Mouse (Mus musculus) thymus, adult 18-20 months (tissue): ENCODE measurements around the gene Litaf.
"Not testable (repeated sequence)": the region's sequence is repeated elsewhere in the genome, so short reads cannot be mapped to it uniquely, and the experiment has no call there.

Source experiments
- DNase-seq, 2 experiments: peaks; one replicate each; pipeline ENCODE4 v3.0.0; 2022; ENCODE audit warnings: mixed read lengths in 2 of 2

Litaf gene

GRCm38 (mm10) chr16:11021403-11022112 is 44.4 kb downstream of the Litaf start:
- no peak for DNase-seq

- DNase-seq = no peak
Observed at GRCm38 (mm10) chr16:11017807-11018595, 48.0 kb downstream of the Litaf start.

GRCm38 (mm10) chr16:11016353-11016752 is 49.6 kb downstream of the Litaf start:
- DNase-seq = no peak

GRCm38 (mm10) chr16:11014407-11014806 is 51.5 kb downstream of the Litaf start:
- no peak for DNase-seq

GRCm38 (mm10) chr16:11013464-11014147 is 52.4 kb downstream of the Litaf start:
- DNase-seq = not testable (repeated sequence)

- DNase-seq = peak in 1 of 2 experiments; percentile 28
Observed at GRCm38 (mm10) chr16:11012571-11013463, 53.1 kb downstream of the Litaf start.

GRCm38 (mm10) chr16:11011939-11012338 is 54.0 kb downstream of the Litaf start:
- no peak for DNase-seq

GRCm38 (mm10) chr16:11011206-11011605 is 54.8 kb downstream of the Litaf start:
- no peak for DNase-seq

GRCm38 (mm10) chr16:11010270-11010669 is 55.7 kb downstream of the Litaf start:
- no peak for DNase-seq

- DNase-seq = no peak
Observed at GRCm38 (mm10) chr16:11008162-11008991, 57.6 kb downstream of the Litaf start.

GRCm38 (mm10) chr16:11006100-11006499 is 59.9 kb downstream of the Litaf start:
- no peak for DNase-seq

- DNase-seq = no peak
Observed at GRCm38 (mm10) chr16:11001703-11002659, 64.0 kb downstream of the Litaf start.

- no peak for DNase-seq
Observed at GRCm38 (mm10) chr16:10999809-11000208, 66.1 kb downstream of the Litaf start.

- no peak for DNase-seq
Observed at GRCm38 (mm10) chr16:10998224-10998623, 67.7 kb downstream of the Litaf start.

GRCm38 (mm10) chr16:10996576-10996975 is 69.4 kb downstream of the Litaf start:
- no peak for DNase-seq

- DNase-seq = peak; percentile 85 to 87
Observed at GRCm38 (mm10) chr16:10993032-10993744, 72.8 kb downstream of the Litaf start.

GRCm38 (mm10) chr16:10992090-10993031 is 73.6 kb downstream of the Litaf start:
- DNase-seq = no peak

GRCm38 (mm10) chr16:10991737-10992089 is 74.2 kb downstream of the Litaf start:
- no peak for DNase-seq

- no peak for DNase-seq
Observed at GRCm38 (mm10) chr16:10990763-10991162, 75.2 kb downstream of the Litaf start.
